Mouse (Mus musculus): Measurements from ENCODE around the gene Zbtb20.

The Zbtb20 gene

DNA sequence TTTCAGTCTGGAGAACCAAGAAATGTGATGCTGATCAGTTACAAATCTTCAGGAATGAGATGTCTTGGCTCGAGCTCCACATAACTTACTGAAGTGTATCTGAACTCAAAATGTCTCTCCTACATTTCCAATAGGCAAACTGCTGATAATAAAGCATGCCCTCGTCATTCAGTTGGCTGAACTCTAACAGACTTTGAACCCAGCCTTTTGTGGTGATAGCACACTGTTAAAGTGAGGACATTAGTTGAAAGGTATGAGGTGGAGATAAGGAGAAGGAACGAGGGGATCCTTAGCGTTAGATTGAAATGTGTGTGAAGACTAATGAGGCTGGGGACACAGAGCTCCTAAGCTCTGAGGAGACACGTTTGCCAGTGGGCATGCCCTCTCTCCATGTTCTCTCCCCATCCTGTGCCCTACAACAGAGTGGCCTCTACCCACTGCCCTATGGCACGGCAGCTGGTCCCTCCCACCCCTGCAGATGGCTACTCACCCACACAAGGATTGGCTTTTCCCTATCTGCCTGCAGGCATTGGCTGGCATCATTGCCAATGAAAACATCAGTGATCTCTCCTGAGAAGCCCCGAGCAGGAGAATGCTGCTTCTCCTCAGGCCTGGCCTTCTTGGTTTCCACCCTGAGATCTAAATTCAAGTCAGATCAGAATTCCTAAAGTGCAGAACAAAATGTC lies 721.8 kb downstream of the Zbtb20 start:
- no peak for DNase-seq (ENCODE audit: low read depth, low spot score)

DNA sequence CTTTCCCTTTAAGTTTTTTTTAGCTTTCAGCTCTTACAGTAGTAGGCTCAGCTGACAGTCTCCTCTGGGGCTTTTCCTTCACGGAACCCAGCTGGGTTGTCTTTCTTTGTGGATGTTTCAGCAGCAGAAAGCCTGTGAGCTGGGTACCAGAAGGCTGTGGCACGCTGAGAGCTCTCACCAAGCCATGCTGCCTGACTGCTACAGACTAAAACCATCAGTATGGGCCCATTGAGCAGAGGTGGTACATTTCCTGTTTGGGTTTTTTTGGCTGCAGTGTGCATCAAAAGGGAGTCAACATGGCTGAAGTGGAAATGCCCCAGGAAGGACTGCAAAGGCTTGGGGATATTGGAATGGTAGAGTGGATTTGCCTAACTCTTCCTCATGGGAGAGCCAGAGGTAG lies 724.0 kb downstream of the Zbtb20 start:
- DNase-seq (ENCODE audit: low read depth, low spot score) = no peak

DNA sequence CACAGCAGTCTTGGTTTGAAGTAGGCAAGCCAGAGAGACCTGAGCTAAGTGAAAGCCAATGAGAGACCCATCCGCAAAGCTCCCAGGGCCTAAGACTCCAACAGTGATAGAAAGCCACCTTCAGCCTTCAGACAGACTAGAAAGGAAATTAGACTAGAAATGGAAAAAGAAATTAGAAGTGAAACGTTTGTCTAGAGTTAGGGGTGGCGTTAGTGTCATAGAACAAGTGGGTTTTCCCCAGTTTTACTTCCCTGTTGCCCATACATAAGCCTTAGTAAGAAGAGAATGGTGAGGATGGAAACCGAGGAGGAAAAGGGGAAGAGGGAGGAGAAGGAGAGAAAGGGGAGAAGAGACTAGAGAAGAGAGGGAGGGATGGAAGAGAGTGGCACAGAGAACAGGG lies 726.9 kb downstream of the Zbtb20 start:
- DNase-seq (ENCODE audit: low read depth, low spot score) = no peak

DNA sequence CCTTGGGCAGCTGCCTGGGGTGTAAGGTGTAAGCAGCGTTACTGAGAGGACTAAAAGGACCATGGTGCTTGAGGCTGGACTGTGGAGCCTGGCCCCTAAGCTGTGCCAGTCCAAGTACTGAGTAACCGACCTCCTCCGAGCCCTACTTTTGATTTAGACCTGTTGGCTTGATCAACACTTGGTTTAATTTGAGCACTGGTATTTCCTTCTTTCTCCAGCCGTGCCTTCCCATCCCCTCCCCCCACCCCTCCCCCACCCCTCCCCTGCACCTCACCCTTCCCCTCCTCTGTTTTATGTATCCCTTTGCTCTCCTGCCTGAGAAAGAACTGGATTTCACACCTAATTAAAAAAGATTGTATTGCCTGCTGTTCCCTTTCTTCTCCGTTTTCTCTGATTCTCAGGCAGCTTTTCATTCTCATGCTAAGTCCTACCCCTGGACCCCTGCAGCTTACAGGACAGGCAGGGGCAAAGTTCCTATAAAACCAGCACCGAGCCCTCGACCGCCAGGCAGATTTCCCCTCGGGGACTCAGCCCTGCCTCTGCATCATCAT lies 728.0 kb downstream of the Zbtb20 start:
- DNase-seq (ENCODE audit: low read depth, low spot score) = peak; percentile 95

DNA sequence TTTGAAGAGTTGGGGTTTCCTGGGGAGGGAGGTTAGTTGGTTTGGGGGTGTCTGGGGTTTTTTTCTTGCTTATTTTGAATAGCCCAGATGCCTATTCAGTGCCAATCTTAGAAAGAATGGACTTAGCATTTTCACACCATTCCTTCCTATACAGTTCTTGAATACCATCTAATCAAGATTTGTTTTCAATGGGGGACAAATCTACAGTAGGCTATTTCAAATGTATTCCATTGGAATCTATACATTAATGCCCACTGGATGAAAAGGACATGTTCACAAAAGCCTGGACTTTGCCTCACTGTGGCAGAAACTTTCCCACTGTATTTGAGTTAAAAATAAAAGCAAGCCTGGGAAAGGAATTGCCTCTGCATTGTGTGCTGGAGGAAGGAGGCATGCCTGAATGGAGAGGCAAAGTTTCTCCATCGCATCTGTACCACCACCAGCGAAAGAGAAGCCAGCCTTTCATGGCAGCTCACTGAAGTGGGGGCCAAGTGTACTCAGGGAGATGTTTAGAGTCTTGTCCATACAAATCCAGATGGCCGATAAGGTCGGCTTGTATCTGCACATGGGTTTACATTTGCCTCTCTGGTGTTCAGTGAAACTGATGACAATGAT lies 728.8 kb downstream of the Zbtb20 start:
- no peak for DNase-seq (ENCODE audit: low read depth, low spot score)

DNA sequence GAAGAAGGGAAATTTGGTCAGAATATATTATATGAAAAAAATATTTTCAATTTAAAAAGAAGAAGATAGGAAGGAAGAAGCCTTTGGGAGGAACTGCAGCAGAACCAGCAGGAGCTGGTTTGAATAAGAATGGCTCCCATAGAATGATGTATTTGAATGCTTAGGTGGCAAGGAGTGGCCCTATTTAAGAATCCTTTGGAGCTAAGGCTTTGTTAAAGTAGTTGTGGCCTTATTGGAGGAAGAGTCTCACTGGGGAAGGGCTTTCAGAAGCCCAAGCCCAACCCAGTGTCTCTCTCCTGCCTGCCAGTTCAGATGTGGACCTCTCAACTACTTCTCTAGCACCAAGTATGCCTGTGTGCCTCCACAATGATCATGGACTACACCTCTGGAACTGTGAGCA lies 731.4 kb downstream of the Zbtb20 start:
- DNase-seq (ENCODE audit: low read depth, low spot score) = peak; percentile 82

DNA sequence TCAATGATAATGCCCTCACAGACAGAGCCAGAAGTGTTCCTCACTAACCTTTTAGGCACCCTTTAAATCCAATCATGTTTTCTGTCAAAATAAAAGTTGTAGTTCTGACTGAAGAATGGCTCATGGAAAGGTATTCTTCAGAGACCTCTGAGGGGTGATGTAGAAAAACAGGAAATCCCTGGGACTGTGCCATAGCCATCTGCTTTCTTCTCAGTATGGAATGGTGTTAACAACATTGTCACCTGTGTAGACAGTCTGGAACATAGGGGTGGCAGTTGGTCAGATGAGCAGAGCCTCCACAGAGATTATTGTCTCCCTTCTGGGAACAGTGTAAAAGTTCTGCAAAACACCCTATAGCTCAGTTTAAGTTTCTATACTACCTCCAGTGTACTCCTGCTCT lies 732.4 kb downstream of the Zbtb20 start:
- DNase-seq (ENCODE audit: low read depth, low spot score) = no peak

DNA sequence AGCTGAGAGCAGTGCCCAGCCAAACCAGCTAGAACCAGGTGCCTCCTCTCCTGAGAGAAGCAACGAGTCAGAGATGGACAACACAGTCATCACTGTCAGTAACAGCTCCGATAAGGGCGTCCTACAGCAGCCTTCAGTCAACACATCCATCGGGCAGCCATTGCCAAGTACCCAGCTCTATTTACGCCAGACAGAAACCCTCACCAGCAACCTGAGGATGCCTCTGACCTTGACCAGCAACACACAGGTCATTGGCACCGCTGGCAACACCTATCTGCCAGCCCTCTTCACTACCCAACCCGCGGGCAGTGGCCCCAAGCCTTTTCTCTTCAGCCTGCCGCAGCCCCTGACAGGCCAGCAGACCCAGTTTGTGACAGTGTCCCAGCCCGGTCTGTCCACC lies 734.7 kb downstream of the Zbtb20 start:
- no peak for DNase-seq (ENCODE audit: low read depth, low spot score)

DNA sequence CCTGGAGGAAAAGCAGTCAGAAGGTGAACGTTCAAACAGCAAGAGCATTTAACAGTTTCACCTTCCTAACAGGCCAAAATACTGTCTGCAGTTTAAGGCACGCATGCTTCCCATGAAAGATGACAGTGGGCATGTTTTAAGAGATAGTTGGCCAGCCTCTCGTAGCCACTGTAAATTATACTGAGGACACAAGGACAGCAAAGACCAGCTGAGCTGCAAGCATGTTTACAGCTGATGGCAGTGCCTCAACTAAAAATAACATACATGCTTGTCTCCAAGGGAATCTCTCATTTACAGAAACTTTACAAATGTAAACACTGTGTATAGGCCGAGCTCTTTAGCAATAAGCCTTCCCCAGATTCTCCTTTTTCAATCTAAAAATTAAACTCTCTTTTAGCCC lies 740.7 kb downstream of the Zbtb20 start:
- DNase-seq (ENCODE audit: low read depth, low spot score) = no peak

DNA sequence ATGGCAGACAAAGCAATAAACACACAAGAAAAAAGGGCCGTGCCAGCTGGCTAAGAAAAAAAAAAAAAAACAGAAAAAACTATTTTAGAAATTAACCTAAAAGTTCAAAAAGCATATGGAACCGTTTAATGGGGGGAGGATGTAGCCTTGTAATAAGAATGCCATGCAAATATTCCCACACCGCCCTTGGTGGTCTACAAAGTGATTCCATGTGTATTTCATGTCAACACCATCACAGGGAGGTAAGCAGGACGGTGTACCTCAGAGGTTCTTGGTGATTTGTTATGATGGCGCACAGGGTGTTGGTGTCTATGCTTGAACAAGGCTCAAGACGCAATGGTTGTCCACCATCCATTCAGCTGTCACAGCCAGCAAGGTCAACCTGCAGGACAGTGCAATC lies 741.7 kb downstream of the Zbtb20 start:
- DNase-seq (ENCODE audit: low read depth, low spot score) = no peak

DNA sequence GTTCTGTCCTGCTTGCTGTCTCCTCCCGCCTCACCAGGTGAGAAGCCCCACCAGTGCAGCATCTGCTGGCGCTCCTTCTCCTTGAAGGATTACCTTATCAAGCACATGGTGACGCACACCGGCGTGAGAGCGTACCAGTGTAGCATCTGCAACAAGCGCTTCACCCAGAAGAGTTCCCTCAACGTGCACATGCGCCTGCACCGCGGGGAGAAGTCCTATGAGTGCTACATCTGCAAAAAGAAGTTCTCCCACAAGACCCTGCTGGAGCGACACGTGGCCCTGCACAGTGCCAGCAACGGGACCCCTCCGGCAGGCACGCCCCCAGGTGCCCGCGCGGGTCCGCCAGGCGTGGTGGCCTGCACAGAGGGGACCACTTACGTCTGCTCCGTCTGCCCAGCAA lies 742.6 kb downstream of the Zbtb20 start:
- peak; percentile 33 for DNase-seq (ENCODE audit: low read depth, low spot score)

DNA sequence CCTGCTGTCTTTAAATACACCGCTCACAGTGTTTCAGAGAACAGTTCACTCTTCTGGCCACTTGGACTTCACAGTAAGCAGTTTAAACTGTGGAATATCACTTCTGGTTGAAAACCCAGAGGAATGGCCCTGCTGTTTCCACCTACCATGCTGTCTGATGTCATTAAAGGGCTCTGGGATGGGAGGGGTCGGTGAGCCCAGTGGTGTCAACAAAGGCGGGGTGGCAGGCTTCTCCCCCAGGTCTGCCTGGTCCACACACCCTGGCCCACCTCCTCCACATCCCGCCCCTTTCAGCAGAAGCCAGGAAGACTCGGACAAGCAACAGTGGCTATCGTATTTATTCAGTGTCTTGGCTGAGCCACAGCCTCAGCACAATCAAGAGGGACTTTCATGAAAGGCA lies 743.6 kb downstream of the Zbtb20 start:
- DNase-seq (ENCODE audit: low read depth, low spot score) = peak; percentile 18

DNA sequence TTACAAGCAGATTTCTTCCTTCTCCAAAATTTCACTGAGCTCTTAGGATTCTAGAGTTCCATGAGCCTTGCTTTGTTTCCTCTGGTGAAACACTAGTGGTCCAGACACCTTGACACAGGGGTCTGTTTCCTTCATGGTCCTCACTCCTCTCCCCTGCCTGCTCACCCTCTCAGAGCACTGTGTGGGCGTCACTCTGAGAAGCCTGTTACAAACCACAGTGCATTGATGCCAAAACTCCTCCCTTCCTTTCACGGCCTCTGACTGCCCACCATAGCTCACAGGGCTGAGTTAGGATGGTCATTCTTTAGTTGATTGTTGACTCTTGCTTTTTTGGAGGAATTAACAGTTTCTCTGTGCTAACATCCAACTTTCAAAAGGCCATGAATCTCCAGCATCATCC lies 744.7 kb downstream of the Zbtb20 start:
- no peak for DNase-seq (ENCODE audit: low read depth, low spot score)

DNA sequence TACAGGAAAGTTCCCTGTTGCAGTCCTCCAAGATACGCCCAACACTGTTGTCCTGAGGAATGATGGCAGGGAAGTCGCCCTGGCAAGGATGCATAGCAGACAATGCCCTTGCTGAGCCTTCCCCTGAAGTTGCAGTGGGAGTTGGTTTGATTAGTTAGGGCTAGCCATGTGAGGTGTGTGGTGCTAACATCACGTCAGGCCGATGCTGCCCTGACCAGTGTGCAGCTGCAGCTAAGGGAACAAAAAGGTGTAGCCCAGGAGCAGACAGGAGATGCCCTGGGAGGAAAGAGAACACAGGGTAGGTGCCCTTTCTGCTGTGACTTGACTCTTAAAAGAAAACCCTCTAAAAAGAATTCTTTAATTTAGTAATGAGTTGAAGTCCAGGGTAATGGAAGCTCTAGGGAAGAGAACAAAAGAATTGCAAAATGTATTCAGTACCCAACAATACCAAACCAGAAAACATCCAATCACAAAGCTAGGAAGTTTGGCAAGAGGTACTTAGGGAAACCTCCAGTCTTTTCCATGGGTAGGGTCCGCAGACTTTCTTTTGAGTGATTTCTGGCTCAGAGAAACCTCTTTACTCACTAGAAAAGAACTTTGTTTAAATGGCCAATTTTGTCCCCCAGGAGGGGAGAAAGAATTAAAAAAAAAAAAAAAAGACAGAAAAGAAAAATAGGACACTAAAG lies 747.8 kb downstream of the Zbtb20 start:
- DNase-seq (ENCODE audit: low read depth, low spot score) = no peak

DNA sequence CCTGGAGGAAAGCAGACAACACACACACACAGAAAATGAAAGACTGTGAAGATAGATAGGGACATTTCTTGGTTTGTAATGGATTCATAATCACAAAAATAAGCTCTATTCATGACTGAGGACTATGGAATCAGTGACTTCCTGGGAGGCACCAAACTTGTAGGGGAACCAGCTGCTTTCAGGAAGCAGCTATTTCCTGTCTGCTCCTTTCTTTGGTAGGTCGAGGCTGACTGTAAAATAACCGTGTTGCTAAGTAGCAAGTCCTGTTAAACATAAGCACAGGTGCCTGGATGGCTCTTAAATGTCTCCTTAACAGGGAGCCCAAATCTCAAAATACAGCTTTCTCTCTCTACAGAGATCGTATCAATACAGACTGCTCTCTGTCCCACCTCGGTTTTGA lies 749.2 kb downstream of the Zbtb20 start:
- DNase-seq (ENCODE audit: low read depth, low spot score) = no peak

DNA sequence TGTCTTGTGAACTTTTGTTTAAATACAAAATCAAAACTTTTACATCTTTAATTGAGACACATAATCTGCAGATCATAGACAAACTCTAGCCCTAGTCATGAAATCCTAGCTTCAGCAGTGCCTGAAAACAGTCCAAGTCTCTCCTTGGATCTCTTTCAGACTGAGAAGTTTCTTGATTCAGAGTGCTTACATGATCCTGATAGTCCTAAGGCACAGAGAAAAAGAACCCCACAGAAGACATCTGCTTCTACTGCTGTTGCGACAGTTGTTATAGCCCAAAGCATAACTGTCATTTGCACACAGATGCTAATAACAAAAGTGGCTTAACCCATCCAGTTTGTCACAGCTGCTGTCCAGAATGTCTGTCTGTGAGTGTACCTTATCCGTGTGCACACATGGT lies 749.6 kb downstream of the Zbtb20 start:
- no peak for DNase-seq (ENCODE audit: low read depth, low spot score)

DNA sequence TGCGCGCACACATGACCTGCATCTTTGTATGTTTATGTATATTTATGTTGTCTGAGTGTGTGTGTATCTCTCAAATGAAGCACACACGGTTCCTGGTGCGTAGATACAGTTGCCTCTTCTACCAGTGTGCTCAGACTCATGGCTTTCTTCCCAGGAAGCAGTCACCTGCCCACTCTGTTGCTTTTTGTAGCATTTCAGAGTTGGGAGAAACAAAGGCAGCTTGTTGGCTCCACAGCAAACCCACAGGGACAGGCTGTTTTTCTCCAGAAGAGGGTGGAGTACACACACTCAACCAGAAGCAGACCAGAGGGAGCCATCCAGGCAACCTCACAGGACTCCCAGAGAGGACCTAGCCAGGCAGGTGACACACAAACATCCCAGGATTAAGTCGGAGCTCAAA lies 750.3 kb downstream of the Zbtb20 start:
- no peak for DNase-seq (ENCODE audit: low read depth, low spot score)

DNA sequence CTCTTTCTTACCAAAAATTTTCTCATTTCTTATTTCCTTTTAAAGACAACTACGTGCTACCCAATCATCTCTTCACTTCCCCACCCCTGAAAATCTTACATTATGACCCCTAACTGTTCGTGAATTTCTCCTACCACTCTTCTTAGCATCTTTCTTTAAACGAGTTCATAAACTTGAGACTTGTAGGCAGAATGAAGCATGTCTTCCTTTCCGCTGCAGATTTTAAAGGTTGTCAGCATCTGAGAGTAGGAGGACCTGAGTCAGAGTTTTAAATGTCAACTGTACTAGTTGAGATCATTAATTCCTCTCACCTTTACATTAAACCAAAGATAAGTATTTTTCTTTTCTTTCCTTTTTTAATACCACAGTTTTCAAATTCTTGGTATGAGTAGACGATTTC lies 753.0 kb downstream of the Zbtb20 start:
- no peak for DNase-seq (ENCODE audit: low read depth, low spot score)

DNA sequence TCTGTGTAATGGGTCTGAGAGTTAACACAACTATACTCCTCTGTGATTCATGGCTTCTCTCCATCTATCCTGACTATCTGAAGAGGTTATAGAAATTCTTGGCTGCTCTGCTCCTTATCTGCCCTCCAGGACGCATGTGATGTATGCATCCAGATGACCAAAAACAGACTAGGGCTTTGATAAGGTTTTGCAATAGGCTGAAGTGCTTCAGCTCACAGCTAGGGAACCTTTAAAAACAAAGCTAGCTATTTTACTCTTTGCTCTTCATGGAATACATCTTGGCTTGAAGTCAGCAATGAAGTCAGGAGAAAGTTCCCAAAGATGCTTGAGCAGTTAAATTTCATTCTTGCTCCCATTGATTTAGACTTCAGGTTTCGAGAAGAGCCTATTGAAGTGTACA lies 756.1 kb downstream of the Zbtb20 start:
- no peak for DNase-seq (ENCODE audit: low read depth, low spot score)

DNA sequence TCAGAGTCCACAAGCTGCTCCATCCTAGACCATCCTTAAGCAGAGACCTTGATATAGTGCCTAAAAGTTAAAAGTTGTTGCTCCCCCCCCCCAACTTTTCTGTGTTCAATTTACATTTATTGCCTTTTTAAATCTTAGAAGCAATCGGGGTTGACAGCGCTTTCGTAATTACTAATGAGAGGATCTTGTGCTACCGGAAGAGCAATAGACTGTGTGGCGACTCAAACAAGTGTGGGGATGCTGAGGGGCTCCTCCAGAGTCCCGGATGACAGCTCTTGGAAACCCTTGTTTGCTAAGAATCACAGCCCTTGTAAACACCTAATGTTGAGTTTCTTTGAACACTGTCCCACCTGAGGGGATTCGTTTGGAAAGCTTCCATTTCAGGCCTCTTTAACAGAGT lies 758.4 kb downstream of the Zbtb20 start:
- DNase-seq (ENCODE audit: low read depth, low spot score) = no peak

DNA sequence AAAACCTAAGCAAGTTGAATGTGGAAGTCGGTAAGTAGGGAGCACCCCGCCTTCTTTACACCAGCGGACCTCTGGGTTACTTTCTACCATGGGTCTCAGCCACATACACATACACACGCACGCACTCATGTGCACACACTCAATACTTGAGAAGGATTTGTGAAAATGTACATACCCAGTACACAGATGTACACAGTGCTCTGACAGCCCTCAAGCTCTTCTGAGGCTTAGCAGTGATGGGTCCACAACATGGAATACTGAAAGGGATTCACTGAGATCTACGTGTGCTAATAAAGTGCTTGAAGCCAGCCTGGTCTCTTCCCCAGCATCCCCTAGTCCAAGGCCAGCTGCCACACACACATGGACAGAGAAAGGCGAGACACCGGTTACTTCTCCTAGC lies 761.6 kb downstream of the Zbtb20 start:
- DNase-seq (ENCODE audit: low read depth, low spot score) = no peak

DNA sequence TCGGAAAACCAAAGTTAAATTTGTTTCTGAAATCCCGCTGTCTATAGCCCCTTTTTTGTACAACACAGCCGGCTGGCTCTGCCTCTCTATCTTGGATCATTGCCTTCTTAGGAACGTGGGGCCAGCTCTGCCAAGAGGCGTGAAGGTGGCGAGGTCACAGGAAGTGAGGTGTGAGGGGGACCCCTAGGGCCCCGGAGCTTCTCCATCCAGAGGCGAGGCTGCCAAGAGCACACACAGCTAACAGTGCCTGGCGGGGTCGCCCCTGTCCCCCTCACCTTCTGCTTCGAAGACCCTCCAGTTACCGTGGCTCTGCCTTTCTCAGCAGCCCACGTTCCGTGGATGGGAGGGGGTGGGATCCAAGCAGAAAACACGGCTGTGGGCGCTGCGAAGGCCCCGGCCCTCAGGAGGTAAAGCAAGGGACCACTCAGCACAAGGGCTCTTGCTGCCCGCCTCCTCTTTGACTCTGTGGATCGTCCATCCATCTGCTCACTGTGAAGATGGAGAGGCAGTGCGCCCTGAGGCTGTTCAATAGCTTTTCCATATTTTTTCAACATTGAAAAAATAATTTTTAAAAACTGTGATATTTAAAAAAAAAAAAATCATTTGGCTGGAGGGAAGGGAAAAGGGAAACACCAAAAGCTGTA lies 762.8 kb downstream of the Zbtb20 start:
- DNase-seq (ENCODE audit: low read depth, low spot score) = peak; percentile 13

All from ES-CJ7 (cell line).